Mouse (Mus musculus) limb, embryonic 11.5 days (tissue): ENCODE data around the gene Cep97. TPM values are rescaled to one million over a fixed set of nuclear protein-coding genes. Genes with fewer than 3 reads are reported as not detected.

Experiments used
- ATAC-seq: fragments of 200-750 bp; cut with Nextera tagmentation; 2 replicates; pipeline ENCODE4 v1.8.0; 2017; ENCODE audit warnings: low read depth; ENCODE audit not compliant: insufficient number of reproducible peaks, low FRiP score, low TSS enrichment
- DNase-seq: peaks from one replicate; pipeline ENCODE4 v3.0.0-alpha.2; 2015; ENCODE audit warnings: low spot score
- H3K27ac ChIP-seq: fragments of 300-500 bp; sonication (generic); replicated peaks from 2 replicates; pipeline ENCODE4 v1.5.1; 2014; ENCODE audit warnings: low read depth, mild to moderate bottlenecking, low read length
- H3K27me3 ChIP-seq: fragments of 300-500 bp; sonication (generic); 2 replicates; pipeline ENCODE4 v1.6.1; 2014; ENCODE audit warnings: mild to moderate bottlenecking, low read length, mixed read lengths; ENCODE audit not compliant: control insufficient read depth, insufficient read depth
- H3K36me3 ChIP-seq: fragments of 300-500 bp; sonication (generic); 2 replicates; pipeline ENCODE4 v1.6.1; 2014; ENCODE audit warnings: mild to moderate bottlenecking, low read length, moderate library complexity, mixed read lengths; ENCODE audit not compliant: control insufficient read depth, insufficient read depth
- H3K4me1 ChIP-seq: fragments of 300-500 bp; sonication (generic); 2 replicates; pipeline ENCODE4 v1.6.1; 2014; ENCODE audit warnings: low read length, mixed read lengths; ENCODE audit not compliant: control insufficient read depth, insufficient read depth
- H3K4me2 ChIP-seq: fragments of 300-500 bp; sonication (generic); 2 replicates; pipeline ENCODE4 v1.6.1; 2014; ENCODE audit warnings: low read depth, mild to moderate bottlenecking, moderate library complexity; ENCODE audit not compliant: severe bottlenecking
- H3K4me3 ChIP-seq: fragments of 300-500 bp; sonication (generic); 2 replicates; pipeline ENCODE4 v1.5.1; 2014; ENCODE audit warnings: low read depth, low read length
- H3K9ac ChIP-seq: fragments of 300-500 bp; sonication (generic); 2 replicates; pipeline ENCODE4 v1.6.1; 2014; ENCODE audit warnings: mild to moderate bottlenecking, low read length
- H3K9me3 ChIP-seq: fragments of 300-500 bp; sonication (generic); 2 replicates; pipeline ENCODE4 v1.6.1; 2016; ENCODE audit warnings: low read length; ENCODE audit not compliant: control insufficient read depth
- WGBS: fragments of 180-500 bp; shearing (Covaris S2); extraction: QIAGEN DNeasy Blood & Tissue Kit; methylation state at CpG from one replicate; pipeline ENCODE4 v1.1.7; 2014; 5-methylcytosine and 5-hydroxymethylcytosine counted together
- polyA plus RNA-seq: library from polyadenylated mRNA; unstranded; fragments of >200 nt; fragmentation: Nextera tagmentation; extraction: Ambion mirVana; gene quantifications from 2 replicates; pipeline ENCODE4 v1.2.1, GENCODE M21; 2014

The Cep97 gene
- polyA plus RNA-seq, 1 experiment from 2014 or later = 16.0 TPM

GRCm38 (mm10) chr16:55891346-55891745 is 43.3 kb downstream of the Cep97 start:
- ATAC-seq (no peak), DNase-seq (no peak)
- Histone ChIP-seq H3K9me3 (no peaks in the 10 kb centered on the region), H3K27ac (no peak overlapping the region), H3K4me2 (no peak overlapping the region), H3K27me3 (no peaks in the 10 kb centered on the region), H3K4me3 (no peak overlapping the region), H3K9ac (no peak overlapping the region), H3K4me1 (no peaks in the 10 kb centered on the region), H3K36me3 (peaks cover 2% of the 10 kb centered on the region; the same call in 1 of the 2 replicates)
- WGBS = 95% methylated on average over 7 of the region's 7 CpGs

- WGBS = 91% methylated on average over 19 of the region's 19 CpGs
- no peak for DNase-seq
- no peak overlapping the region for H3K4me2 ChIP-seq
- H3K9ac ChIP-seq = no peak overlapping the region
- H3K4me1 ChIP-seq = no peaks in the 10 kb centered on the region
- no peak overlapping the region for H3K4me3 ChIP-seq
- no peak overlapping the region for H3K27ac ChIP-seq
- peaks cover 2% of the 10 kb centered on the region; the same call in 1 of the 2 replicates for H3K36me3 ChIP-seq
- ATAC-seq = no peak
- H3K27me3 ChIP-seq = no peaks in the 10 kb centered on the region
- no peaks in the 10 kb centered on the region for H3K9me3 ChIP-seq
Measured at GRCm38 (mm10) chr16:55890346-55891136, 44.1 kb downstream of the Cep97 start.

DNA sequence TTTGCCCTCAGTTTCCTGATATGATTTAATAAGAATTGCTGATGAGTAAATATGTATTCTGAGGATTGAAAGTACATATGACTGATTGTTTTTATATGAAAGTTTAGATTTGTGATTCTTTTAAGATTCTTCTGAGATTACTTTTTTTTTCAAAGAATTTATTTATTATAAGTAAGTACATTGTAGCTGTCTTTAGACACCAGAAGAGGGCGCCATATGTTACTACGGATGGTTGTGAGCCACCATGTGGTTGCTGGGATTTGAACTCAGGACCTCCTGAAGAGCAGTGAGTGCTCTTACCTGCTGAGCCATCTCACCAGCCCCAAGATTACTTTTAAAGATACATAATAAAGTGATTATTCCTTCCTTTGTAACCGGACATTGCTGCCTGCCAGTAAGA is 45.2 kb downstream of the Cep97 start:
- Histone ChIP-seq H3K9me3 (no peaks in the 10 kb centered on the region), H3K4me2 (no peak overlapping the region), H3K4me3 (no peak overlapping the region), H3K9ac (no peak overlapping the region), H3K4me1 (no peaks in the 10 kb centered on the region), H3K27ac (no peak overlapping the region), H3K27me3 (no peaks in the 10 kb centered on the region), H3K36me3 (peaks cover 2% of the 10 kb centered on the region; the same call in 1 of the 2 replicates)
- 84% methylated on average over 3 of the region's 3 CpGs for WGBS
- ATAC-seq (no peak), DNase-seq (no peak)

GRCm38 (mm10) chr16:55888584-55888960 is 46.1 kb downstream of the Cep97 start:
- no peak overlapping the region for H3K4me3 ChIP-seq
- H3K36me3 ChIP-seq = peaks cover 2% of the 10 kb centered on the region; the same call in 1 of the 2 replicates
- H3K27ac ChIP-seq = no peak overlapping the region
- no peaks in the 10 kb centered on the region for H3K27me3 ChIP-seq
- 86% methylated on average over 3 of the region's 3 CpGs for WGBS
- no peaks in the 10 kb centered on the region for H3K4me1 ChIP-seq
- DNase-seq = no peak
- no peaks in the 10 kb centered on the region for H3K9me3 ChIP-seq
- H3K4me2 ChIP-seq = no peak overlapping the region
- no peak for ATAC-seq
- no peak overlapping the region for H3K9ac ChIP-seq

DNA sequence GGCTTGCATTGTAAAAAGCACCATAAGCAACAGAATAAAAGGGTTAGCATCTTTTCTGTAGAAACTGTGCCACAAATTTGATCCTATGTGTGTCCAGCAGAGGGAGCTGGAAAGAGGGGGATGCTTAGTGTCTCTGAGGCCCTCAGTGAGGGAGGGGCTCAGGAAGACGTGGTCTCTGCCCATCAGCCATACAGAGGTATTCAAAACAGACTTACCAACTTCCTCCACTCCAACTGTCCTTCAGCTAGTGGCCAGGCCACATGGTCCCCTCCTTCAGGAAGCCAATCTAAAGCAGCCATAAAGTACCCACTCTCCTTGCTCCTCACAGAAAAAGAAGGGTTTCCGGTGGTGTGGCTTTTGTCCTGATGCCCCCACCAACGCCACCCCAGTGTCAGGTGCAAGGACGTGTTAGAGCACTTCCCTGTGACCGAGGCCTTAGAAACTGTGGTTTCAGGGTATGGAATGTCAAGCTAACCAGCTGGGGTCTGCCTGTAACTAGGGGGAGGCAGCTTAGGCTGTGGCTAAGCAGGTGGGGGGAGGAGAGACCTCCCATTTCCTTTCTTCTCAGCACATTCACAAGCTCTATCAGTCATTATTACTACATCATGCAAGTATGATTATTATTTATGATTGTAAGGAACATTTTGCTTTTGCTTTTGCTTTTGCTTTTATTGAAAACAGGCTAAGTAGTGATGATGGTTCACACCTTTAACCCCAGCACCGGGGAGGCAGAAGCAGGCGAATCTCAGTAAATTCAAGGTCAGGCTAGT is 46.7 kb downstream of the Cep97 start:
- H3K4me1 ChIP-seq = no peaks in the 10 kb centered on the region
- H3K36me3 ChIP-seq = peaks cover 2% of the 10 kb centered on the region; the same call in 1 of the 2 replicates
- ATAC-seq (no peak), DNase-seq (no peak)
- 63% methylated on average over 7 of the region's 7 CpGs for WGBS
- no peak overlapping the region for H3K4me3 ChIP-seq
- no peaks in the 10 kb centered on the region for H3K27me3 ChIP-seq
- H3K27ac ChIP-seq = no peak overlapping the region
- no peak overlapping the region for H3K9ac ChIP-seq
- no peak overlapping the region for H3K4me2 ChIP-seq
- H3K9me3 ChIP-seq = no peaks in the 10 kb centered on the region

GRCm38 (mm10) chr16:55884246-55884645 is 50.4 kb downstream of the Cep97 start:
- Histone ChIP-seq H3K9ac (no peak overlapping the region), H3K27ac (no peak overlapping the region), H3K4me3 (no peak overlapping the region), H3K4me2 (no peak overlapping the region), H3K4me1 (no peaks in the 10 kb centered on the region), H3K27me3 (no peaks in the 10 kb centered on the region), H3K36me3 (peaks cover 2% of the 10 kb centered on the region; the same call in 1 of the 2 replicates), H3K9me3 (no peaks in the 10 kb centered on the region)
- ATAC-seq = no peak
- WGBS = 82% methylated on average over 11 of the region's 11 CpGs
- no peak for DNase-seq

GRCm38 (mm10) chr16:55876025-55876424 is 58.6 kb downstream of the Cep97 start:
- Histone ChIP-seq H3K4me1 (no peaks in the 10 kb centered on the region), H3K27me3 (no peaks in the 10 kb centered on the region), H3K9me3 (no peaks in the 10 kb centered on the region), H3K9ac (no peak overlapping the region), H3K4me3 (no peak overlapping the region), H3K27ac (no peak overlapping the region), H3K4me2 (no peak overlapping the region), H3K36me3 (no peaks in the 10 kb centered on the region; the same call in 1 of the 2 replicates)
- 78% methylated on average over 6 of the region's 6 CpGs for whole genome bisulfite sequencing
- no peak for ATAC-seq
- DNase-seq = no peak

- ATAC-seq (no peak), DNase-seq (no peak)
- Histone ChIP-seq H3K27ac (no peak overlapping the region), H3K36me3 (no peaks in the 10 kb centered on the region), H3K4me2 (no peak overlapping the region), H3K9me3 (no peaks in the 10 kb centered on the region), H3K27me3 (no peaks in the 10 kb centered on the region), H3K9ac (no peak overlapping the region), H3K4me3 (no peak overlapping the region), H3K4me1 (no peaks in the 10 kb centered on the region)
- 67% methylated on average over 4 of the region's 4 CpGs for WGBS
Measured at GRCm38 (mm10) chr16:55863832-55864231, 70.8 kb downstream of the Cep97 start.
